Mouse (Mus musculus) lung, postnatal 14 days (tissue): ENCODE data around the gene Ube2j1.

Experiments used
- DNase-seq: peaks from one replicate; pipeline ENCODE4 v3.0.0; 2021

Gene Ube2j1

DNA sequence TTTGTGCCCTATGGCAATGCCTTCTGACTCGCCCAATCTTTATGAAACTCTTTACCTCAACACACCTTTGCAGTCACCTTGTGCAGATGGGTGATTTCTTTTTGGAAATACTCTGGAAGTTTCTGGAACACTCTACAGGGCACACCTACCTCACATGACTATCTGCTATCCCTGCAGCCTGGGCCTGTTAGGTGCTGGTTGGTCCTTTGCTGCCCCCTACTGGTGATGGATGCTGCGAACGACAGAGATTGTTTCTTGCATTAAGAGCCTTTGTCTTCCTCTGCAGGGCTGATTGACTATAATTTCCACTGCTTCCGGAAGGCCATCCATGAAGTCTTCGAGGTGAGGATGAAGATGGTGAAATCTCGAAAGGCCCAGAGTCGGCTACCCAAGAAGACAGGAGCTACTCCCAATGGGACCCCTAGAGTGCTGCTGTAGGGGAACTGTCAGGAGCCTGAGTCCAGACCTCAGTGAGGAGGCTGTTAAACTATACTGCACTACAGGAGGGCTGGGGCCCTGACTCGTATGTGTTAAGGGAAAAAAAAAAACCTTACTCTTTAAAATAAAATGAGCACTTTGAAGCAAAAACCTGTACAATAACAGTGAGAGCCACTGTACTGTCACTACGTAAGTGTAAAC, 12.7 kb upstream of the Ube2j1 start:
- peak; percentile 92 for DNase-seq

DNA sequence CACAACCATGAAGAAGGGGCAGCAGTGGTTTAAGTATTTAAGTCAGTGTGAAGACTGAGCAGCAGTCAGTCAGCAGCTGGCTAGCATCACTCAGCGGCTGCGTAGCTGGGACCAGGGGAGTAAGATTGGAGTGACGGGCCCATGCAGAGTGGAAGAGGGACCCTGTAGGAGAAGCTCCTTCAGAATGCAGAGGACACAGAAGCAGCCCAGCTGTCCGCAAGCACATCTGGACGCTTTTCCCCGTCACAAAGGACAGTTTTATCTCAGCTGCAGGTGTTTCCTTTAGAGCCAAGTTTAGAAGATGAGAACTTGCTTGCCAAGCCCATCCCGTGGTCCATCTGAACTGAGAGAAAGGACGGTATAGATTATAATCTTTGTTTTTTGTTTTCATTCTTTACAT, 6.8 kb upstream of the Ube2j1 start:
- DNase-seq = peak; percentile 9

DNA sequence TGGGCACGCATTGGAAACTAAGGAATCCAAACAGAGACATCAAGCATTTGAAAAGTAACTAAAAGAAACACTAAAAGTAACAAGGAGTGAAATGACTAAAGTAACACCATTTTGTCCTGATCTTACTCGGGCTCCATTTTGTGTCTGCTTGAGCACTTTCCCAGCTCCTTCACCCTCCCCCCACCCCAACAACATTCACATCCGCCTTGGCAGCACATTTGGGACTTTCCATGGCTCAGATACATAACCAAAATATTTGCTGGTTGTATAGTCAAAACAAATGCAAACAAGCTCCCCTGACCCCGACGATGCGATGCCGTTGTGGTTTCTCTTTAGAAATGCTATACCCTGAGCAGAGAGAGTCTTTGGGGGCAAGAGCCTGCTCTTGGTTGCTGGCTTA, 2.1 kb upstream of the Ube2j1 start:
- DNase-seq = no peak

DNA sequence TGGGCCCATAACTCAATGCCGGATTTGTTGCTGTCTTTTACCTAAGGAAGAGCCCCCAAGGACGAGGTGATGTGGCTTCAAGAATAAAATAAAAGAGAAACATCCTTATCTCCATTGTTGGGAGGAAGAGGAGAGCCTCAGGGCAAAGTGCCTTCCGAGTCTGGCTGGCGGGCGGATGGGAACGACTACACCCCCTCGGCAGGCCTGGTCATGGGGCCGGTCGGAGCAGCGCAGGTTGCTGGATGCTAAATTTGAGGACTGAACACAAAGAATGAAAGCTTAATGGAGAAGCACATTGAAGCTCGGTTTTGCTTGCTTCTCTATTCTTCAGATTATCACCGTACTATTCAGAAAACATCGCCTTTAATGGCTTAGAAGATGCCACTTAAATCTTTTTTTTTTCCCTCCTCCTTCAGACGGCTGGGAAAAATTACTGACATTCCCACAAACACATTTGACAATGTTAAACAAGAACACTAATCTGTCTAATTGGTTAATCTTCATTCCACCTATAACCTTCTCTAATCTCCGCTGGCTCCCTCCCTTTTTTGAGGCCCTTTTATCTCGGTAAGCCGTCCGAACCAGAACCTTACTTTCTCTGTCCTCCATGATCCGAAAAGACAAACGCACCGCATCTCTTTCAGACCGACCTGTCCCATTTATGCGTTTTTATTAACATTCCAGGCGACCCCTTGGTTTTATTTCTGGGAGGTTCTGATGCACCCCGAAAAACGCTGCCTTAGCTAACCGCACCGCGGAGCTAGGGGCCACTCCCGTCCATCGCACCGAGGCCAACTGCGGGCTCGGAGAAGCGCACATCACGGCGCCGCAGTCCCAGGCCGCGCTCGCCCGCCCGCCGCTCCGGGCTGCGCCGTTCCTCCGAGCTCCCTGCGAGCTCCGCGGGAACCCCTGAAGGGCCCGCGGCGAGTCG, 687 bp upstream of the Ube2j1 start:
- DNase-seq = no peak

DNA sequence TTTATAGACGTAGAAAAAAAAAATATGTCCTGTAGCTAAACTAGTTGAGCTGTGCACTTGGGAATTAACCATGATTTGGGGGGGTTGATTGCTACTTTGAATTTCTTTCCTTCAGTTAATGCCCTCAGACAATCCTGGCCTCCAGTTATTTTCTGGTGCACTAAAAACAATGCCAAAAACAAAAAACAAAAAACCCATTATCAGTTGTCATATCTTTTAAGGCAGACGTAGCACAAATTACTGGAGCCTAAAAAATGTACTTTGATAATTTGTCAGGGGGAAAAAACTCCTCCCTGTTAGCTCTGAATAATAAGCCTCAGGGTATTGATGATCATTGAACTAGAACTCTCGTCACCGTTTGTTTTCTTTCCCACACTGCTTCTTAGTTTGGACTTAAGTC, 829 bp downstream of the Ube2j1 start:
- DNase-seq = no peak

DNA sequence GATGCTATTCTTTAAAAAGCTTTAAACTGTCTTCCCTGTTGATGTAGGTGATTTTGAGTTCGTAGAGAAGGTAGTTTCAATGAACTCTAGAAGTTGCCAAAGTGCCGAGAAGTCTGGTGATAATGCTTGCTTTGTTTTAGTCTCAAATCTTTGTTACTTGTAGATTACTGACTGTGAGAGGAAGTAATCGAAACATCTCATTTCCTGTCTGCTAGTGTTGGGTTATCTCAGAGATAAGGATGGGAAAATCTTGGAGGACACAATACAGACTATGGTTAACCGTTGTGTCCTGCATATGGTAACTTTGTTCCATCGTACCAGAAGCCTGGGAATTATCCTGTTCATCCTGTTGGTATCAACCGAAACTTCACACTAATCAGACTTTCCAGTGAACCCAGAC, 2.3 kb downstream of the Ube2j1 start:
- DNase-seq = no peak

DNA sequence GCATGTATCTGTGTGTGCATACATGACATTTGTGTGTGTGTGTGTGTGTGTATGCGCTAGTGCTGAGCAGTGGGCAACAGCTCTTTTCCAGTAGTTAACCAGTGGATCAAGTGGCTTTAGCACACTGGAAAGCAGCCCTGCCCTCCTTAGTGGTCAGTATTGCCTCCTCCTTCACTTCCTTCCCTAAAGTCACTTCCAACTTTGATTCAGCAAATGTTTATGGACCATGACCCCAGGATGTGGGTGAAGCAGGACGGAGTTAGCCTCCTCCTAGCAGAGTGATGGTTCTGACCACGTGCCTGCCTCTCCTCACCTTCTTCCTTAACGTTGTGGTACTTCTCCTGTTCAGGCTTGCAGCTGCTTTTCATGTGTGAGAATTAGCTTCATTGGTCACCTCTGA, 8.6 kb downstream of the Ube2j1 start:
- no peak for DNase-seq

DNA sequence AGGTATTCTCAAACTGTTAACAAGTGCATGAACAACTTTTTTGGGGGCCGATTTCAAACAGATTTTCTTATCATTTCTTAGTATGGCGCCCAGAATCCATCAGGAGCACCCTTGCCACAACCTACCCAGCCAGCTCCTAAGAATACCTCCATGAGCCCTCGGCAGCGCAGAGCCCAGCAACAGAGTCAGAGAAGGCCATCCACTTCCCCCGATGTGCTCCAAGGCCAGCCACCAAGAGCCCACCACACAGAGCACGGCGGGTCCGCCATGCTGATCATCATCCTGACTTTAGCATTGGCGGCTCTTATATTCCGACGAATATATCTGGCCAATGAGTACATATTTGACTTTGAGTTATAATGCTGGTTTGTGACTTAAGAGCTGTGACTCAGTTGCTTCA, 18.4 kb downstream of the Ube2j1 start:
- DNase-seq = no peak

DNA sequence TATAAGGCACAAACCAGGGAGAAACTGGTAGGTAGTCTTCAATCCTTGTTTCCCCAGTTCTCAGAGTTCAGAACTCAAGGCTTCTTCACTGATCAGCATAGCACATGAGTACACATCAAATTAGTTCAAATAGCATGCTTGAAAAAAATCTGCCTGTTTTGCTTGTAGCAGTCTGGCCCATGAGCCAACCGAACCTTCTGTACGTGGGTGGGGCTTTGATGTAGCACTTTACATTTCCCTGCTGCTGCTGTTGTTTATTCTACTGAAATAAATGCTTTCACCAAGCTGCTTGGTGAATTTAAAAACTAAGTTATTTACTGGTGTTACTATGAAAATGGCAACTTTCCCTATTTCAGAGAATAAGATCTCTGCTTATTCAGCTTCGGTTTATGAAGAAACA, 20.8 kb downstream of the Ube2j1 start:
- DNase-seq = no peak

DNA sequence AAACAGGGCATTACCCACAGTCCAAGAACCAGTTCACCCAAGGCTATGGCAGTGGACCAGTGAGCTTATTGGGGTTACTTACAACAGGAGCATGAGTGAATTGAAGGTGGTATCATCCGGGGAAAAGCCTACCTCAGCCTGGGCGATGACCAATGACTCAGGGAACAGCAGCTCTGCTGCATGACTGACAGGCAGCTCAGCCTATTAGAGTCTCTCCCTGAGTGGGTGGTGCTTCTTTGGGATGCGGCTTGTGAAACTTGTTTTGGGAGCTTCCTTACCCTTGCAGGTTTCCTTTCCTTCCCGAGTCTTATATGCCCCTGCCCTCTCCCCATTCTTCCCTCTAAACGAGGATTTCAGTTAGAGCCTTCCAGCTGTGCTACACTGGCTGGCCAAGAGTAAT, 21.4 kb downstream of the Ube2j1 start:
- no peak for DNase-seq

DNA sequence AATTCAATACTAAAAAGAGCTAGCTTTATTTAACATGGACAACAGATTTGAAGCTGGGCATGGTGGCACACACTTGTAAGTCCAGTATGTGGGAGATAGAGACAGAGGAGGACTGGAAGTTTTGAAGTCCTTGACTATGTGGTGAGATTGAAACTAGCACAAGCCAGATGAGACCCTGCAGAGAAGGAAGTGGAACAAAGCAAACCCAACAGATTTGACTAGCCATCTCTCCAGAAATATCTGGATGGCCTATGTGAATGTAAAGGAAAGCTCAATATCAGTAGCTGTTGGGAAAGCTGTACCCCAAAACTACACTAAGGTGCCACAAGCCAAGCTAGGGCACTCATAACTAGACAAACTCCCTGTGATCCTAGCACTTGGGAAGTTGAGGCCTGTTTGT, 23.2 kb downstream of the Ube2j1 start:
- no peak for DNase-seq

DNA sequence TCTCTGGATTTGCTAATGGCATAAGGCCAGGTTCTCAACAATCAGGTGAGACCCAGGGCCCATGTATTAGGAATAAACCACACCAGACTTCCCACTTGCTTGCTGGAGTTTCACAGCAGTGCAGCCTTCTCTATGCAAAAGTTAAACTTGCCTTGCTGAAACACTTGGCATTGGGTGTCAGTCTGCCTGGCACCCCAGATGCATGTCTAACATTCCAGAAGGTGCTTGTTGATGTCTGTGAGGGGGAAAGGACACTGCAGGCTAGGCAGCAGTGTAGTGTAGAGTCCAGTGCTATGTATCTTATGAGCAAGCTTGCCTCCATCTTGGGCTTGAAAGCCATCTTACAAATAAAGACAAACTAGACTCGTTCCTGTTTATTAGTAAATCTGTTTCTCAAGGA, 25.1 kb downstream of the Ube2j1 start:
- no peak for DNase-seq

DNA sequence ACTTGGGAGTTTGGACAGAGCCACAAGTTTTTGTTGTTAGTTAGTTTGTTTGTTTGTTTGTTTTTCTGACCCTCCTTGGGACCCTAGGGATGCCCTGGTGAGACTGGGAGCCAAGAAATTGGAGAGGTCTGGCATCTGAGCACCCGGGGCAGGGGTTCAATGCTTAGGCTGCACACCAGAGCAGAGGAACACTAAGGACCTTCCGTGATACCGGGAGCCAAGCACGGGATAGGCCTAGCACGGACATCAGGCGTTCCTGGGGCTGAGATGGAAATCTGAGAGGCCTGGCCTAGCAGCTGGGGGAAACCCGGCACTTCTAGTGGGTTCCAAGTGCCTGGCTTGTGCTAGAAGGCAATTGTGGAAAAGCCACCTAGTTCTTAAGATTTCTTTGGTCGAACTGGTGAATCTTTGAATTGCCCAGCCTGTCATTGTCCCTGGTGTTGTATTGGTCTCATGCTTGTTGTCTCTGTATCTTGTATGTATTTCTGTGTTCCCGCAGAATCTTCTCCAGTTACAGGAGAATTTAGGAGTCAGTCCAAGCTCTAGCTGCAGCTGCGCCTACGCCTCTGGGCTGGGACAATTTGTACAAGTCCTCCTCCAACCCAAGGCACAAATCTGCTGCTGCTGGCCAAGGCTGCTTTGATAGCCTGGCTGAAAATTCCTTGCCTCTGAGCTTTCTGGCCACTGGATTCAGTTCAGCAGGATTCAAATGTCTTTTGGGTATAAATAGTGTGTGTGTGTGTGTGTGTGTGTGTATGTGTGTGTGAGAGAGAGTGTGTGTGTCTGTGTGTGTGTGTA, 26.9 kb downstream of the Ube2j1 start:
- DNase-seq = peak; percentile 42

DNA sequence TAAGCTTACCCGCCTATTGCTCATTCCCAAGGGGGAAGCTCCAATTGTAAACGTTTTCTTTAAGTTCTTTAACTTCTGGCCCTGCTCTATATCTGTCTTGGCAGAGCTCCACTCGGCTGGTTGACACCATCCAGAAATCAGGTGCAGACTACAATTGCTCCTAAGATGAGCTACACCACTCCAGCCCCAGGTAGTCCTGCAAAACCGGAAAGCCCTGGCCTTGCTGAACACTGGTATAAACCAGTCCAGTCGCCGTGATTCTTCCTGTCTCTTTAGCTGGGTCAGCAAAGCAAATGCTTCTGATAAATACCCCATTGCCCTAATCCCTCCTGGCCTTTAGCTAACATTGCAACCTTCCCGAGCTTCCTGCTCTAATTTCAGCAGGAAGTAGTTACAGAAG, 29.9 kb downstream of the Ube2j1 start:
- no peak for DNase-seq

DNA sequence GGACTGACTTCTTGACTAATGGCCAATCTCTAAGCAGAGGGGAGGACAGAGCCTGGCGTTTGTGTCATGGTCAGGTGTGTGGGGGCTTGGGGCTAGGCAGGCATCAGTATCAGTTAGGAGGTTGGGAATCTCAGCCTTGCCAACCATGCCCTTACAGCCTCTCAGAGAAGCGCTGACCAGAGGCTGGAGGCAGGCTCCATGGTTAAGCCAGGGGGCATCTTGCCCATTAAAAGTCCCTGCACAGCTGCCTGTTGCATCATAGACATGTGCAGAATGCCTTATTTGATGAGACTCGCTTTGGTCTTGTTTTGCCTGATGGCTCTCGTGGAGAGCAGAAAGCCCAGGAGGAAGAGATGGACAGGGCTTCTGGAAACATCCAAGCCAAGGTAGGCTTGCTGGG, 31.8 kb downstream of the Ube2j1 start, which contains the start of gene Gabrr2:
TSS of gene Gabrr2 (plus strand) at position 19 of the 400 bp plus-strand sequence.
- DNase-seq = no peak

DNA sequence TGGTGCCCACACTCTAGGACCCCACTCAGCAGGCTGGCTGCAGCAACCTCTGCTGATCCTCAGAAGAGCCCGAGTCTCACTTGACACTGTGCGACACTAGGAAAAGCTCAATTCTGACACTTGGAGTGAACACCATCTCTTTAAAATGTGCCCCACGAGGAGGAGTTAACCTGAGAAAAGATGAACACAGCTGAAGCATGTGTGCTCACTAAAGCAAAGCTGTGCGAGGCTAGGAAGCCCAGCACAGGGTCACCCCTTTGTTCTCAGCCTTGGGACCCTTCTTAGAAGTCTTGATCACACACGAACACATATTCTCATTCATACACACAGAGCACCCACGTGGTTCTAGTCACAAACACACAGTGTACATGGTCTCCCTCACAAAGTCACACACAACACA, 33.8 kb downstream of the Ube2j1 start:
- DNase-seq = no peak

DNA sequence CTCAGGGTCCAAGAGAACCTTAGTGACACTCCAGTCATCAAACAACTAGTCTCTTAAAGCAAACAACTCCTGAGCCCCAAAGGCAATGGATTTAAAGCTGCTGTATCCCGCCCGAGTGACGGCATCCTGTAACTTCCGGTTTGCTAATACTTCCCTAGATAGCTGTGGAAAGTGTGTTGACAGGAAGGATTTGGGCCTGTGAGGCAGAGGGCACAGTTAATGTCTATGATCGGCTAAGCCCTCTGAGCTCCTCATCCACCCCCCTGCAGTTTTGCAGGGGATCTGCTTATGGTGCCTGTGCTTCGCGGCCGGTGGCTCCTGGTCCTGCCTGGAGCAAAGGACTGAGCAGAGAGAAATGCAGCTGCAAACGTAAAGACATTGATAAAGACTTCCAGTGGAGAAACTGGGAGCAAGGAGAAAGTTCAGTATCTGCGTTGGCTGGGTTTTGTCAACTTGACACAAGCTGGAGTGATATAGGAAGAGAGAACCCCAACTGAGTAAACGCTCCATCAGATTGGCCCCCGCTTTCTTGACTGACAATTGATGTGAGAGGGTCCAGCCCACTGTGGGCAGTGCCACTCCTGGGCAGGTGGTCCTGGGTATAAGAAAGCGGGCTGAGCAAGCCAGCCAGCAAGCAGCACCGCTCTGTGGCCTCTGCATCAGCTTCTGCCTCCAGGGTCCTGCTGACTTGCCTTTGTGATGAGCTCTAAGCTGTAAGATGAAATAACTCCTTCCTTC, 35.2 kb downstream of the Ube2j1 start:
- no peak for DNase-seq

DNA sequence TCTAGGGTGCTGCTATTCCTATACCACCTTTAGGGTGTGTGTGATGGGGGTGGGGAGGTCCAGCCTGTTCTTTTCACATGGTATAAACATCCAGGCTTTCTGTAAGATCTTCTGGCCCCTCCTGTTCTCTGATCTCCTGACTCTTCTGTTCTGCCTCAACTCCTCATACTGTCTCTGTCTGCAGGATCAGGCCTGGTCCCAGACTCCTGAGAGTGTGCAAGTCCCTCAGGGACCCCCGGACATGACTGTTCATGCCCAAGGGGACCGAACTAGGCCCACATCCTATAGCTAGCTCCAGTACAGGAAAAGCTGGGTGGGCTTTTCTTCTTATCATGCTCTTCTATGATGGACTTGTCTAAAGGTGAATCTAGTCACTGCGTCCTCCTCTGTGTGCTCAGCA, 36.1 kb downstream of the Ube2j1 start:
- no peak for DNase-seq

DNA sequence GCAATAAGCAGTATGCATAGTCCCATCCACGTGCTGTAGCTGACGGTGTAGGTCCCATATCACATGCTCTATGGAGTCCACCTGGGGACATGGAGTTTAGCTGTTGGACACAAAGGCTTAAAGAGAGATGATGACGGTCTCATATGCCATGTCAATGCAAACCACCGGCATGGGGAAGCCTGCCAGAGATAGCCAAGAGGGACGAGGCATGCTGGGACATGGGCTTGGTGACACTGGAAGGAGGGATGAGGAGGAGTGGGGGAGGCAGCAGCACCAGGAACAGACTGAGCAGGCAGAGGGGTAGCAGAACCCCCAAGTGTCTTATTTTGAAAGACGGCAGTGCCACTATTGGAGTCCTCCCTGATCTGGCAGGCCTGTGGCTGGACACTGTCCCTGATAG, 36.6 kb downstream of the Ube2j1 start:
- no peak for DNase-seq

DNA sequence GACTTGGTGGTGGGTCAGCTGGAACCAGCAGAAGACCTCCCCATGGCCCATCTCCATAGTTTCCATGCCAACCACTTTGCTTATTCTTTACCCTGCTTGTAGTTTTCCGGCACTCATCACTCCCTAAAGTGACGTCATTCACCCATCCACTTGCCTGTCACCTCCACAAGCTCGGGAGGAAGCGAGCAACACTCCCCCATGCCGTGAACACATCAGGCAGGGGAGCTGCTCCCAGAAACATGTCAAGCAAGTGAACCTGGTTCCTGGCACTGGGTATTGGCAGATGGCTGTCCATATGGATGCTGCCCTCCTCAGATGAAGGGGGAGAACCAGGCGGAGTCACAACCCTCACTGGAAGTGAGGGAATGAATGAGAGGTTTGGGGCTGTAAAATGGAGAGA, 37.7 kb downstream of the Ube2j1 start:
- no peak for DNase-seq

DNA sequence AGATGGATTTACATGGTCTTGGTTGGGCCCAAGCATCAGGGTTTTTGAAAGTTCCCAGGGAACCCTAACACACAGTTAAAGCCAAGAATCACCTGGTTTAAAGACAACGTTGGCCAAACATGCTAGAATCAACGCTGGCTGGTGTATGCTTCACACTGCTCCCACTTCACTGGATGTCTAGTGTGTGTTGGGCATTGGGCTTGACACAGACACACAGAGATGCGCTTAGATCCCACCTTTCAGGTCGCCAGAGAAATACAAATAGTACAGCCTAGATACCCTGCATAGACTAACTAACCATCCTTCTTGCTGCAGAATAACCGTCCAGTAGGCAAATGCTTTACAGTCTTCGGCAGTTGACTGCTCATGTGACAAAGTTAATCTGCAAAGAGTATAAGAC, 39.1 kb downstream of the Ube2j1 start:
- no peak for DNase-seq

DNA sequence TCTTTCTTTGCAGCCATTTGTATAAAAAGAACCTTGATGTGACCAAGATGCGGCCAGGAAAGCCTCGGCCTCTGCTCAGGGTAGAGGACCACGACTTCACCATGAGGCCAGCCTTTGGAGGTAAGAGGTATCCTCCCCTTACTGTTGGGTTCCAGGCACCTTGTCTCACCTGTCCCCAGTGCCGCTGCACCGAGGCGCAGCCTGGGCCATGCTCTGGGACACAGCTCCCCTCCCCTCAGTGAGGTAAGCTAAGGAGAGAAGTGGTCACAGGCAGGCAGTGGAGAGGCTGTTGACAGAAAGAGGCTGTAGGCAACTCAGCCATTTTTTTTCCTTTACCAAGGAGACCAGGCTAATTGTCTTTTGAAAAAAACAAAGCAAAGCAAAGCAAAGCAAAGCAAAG, 40.1 kb downstream of the Ube2j1 start:
- no peak for DNase-seq
